Mouse (Mus musculus): ENCODE measurements around the gene Rnf225.

GRCm38 (mm10) chr7:12966104-12966845 lies 39.1 kb downstream of the Rnf225 start:
- TF ChIP-seq CTCF (IDR thresholded peaks at IDR 0.05 in 2 of 3, conservative IDR thresholded peaks at IDR 0.05 in 1 of 3; ENCODE audit: control insufficient read depth in 1 of 3, insufficient read depth in 1 of 3, low read depth in 2 of 3, low read length in 3 of 3, poor library complexity in 1 of 3, severe bottlenecking in 1 of 3) (no peak), ZMIZ1 (IDR thresholded peaks at IDR 0.05; ENCODE audit: low read depth, low read length) (no peak), USF1 (IDR thresholded peaks at IDR 0.05; ENCODE audit: low read depth, low read length) (no peak), MAZ (IDR thresholded peaks at IDR 0.05; ENCODE audit: low read depth, low read length) (no peak), GATA1 (IDR thresholded peaks at IDR 0.05; ENCODE audit: low read depth, low read length) (no peak), ETS1 (IDR thresholded peaks at IDR 0.05; ENCODE audit: low read depth, low read length) (no peak; the same call in 1 of the 2 replicates)
